Mouse (Mus musculus): ENCODE data around the gene Retsat. TPM values are rescaled to one million over a fixed set of nuclear protein-coding genes. Genes with fewer than 3 reads are reported as not detected.
A peak's percentile ranks its signal among the peaks of the same experiment; 100 is the strongest.

Gene Retsat
- total and polyA plus RNA-seq, 2 experiments: 180 to 340 TPM

- DNase-seq (ENCODE audit: extremely low read depth, low read depth, low spot score): no peak
- Histone ChIP-seq H3K79me2 (ENCODE audit: control insufficient read depth, insufficient read depth, low read length) (no peaks in the 10 kb centered on the region), H3K4me3 (ENCODE audit: insufficient read depth, low read depth, low read length) (no peak overlapping the region), H3K36me3 (ENCODE audit: control insufficient read depth, insufficient read depth, low read length) (no peaks in the 10 kb centered on the region), H3K27me3 (ENCODE audit: control insufficient read depth, insufficient read depth, low read length) (no peaks in the 10 kb centered on the region), H3K9ac (ENCODE audit: low read depth, low read length) (no peak overlapping the region), H3K4me1 (ENCODE audit: control insufficient read depth, insufficient read depth, low read length) (peaks cover 16% of the 10 kb centered on the region), H3K27ac (replicated peaks; ENCODE audit: insufficient read depth, low read depth, low read length) (no peak overlapping the region; the same call in 1 of the 2 replicates)
- 82% methylated on average over 14 of the region's 14 CpGs for WGBS
- TF ChIP-seq POLR2A (IDR thresholded peaks at IDR 0.05; ENCODE audit: extremely low read depth, insufficient read depth, low read length) (no peak), CTCF (IDR thresholded peaks at IDR 0.05; ENCODE audit: low read depth, low read length) (no peak)
Observed at GRCm38 (mm10) chr6:72630961-72631360, 32.7 kb downstream of the Retsat start.

DNA sequence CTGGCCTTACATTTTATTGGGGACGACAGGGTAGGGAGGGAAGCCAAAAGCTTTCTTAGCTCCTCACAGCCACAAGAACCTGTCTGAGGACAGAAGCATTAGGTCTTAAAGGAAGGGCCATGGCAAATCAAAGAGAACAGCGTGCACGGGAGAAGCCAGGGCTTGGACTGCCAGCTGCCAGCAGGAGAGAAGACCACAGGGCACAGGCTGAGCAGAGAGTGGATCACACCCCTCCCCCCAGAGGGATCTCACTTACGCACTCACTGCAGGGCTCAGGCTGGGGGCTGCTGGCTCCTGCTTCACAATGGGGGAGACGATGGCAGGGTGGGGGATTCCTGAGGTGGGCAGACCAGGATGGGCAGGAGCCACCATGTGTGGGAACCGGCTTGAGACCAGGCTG lies 33.4 kb downstream of the Retsat start:
- Histone ChIP-seq H3K27ac (replicated peaks; ENCODE audit: insufficient read depth, low read depth, low read length) (no peak overlapping the region), H3K27me3 (ENCODE audit: control insufficient read depth, insufficient read depth, low read length) (no peaks in the 10 kb centered on the region), H3K36me3 (ENCODE audit: control insufficient read depth, insufficient read depth, low read length) (no peaks in the 10 kb centered on the region), H3K4me3 (ENCODE audit: insufficient read depth, low read depth, low read length) (no peak overlapping the region), H3K79me2 (ENCODE audit: control insufficient read depth, insufficient read depth, low read length) (no peaks in the 10 kb centered on the region), H3K9ac (ENCODE audit: low read depth, low read length) (no peak overlapping the region), H3K4me1 (ENCODE audit: control insufficient read depth, insufficient read depth, low read length) (peaks cover 16% of the 10 kb centered on the region)
- no peak for DNase-seq (ENCODE audit: extremely low read depth, low read depth, low spot score)
- WGBS: 87% methylated on average over 6 of the region's 6 CpGs
- TF ChIP-seq POLR2A (IDR thresholded peaks at IDR 0.05; ENCODE audit: extremely low read depth, insufficient read depth, low read length) (no peak), CTCF (IDR thresholded peaks at IDR 0.05; ENCODE audit: low read depth, low read length) (no peak)

- Histone ChIP-seq H3K36me3 (ENCODE audit: control insufficient read depth, insufficient read depth, low read length) (no peaks in the 10 kb centered on the region), H3K27me3 (ENCODE audit: control insufficient read depth, insufficient read depth, low read length) (no peaks in the 10 kb centered on the region), H3K4me3 (ENCODE audit: insufficient read depth, low read depth, low read length) (no peak overlapping the region), H3K79me2 (ENCODE audit: control insufficient read depth, insufficient read depth, low read length) (no peaks in the 10 kb centered on the region), H3K27ac (replicated peaks; ENCODE audit: insufficient read depth, low read depth, low read length) (no peak overlapping the region), H3K9ac (ENCODE audit: low read depth, low read length) (no peak overlapping the region), H3K4me1 (ENCODE audit: control insufficient read depth, insufficient read depth, low read length) (peaks cover 21% of the 10 kb centered on the region)
- no peak for TF ChIP-seq POLR2A (IDR thresholded peaks at IDR 0.05; ENCODE audit: extremely low read depth, insufficient read depth, low read length)
- no peak for TF ChIP-seq CTCF (IDR thresholded peaks at IDR 0.05; ENCODE audit: low read depth, low read length)
- WGBS: 59% methylated on average over 10 of the region's 10 CpGs
- DNase-seq (ENCODE audit: extremely low read depth, low read depth, low spot score): no peak
Observed at GRCm38 (mm10) chr6:72634311-72634710, 36.0 kb downstream of the Retsat start.

DNA sequence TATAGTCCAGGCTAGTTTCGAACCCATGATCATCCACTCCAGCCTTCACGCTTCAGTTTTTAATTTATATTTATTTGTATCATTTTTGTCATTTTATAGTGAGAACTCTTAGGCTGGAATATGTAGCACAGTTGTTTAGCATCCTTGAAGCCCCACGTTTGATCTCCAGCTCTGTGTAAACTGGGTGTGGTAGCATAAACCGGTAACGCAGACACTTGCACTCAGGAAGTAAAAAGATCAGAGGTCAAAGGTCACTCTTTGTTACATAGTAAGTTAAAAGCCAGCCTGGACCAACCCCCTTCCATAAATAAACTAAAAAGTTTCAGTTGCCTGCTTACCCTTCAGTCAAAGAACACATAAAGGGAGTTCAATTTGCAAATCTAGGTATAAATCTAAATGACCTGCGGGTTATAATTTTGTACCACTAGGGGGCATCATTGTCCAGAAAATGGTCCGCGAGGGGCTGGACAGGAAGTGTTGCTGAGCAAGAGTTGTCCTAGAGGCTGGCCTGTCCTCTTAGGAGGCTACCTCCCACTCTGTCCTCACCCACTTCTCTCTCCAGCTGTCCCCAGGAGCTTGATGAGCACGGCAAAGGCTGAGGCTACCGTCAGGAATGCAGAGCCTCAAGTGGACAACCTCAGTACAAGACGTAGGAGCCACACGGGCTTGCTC lies 37.6 kb downstream of the Retsat start:
- 28% methylated on average over 12 of the region's 12 CpGs for WGBS
- peak overlapping the region; percentile 10; the same call in 1 of the 2 replicates for H3K9ac ChIP-seq (ENCODE audit: low read depth, low read length)
- DNase-seq (ENCODE audit: extremely low read depth, low read depth, low spot score): peak; percentile 68

GRCm38 (mm10) chr6:72636940-72637339 lies 38.7 kb downstream of the Retsat start:
- peak; percentile 56 for DNase-seq (ENCODE audit: extremely low read depth, low read depth, low spot score)
- H3K27ac ChIP-seq (replicated peaks; ENCODE audit: insufficient read depth, low read depth, low read length): no peak overlapping the region
- TF ChIP-seq CTCF (IDR thresholded peaks at IDR 0.05; ENCODE audit: low read depth, low read length) (no peak), POLR2A (IDR thresholded peaks at IDR 0.05; ENCODE audit: extremely low read depth, insufficient read depth, low read length) (no peak)

More for the DNA sequence above, 37.6 kb downstream of the Retsat start:
- Histone ChIP-seq H3K27me3 (ENCODE audit: control insufficient read depth, insufficient read depth, low read length) (no peaks in the 10 kb centered on the region), H3K79me2 (ENCODE audit: control insufficient read depth, insufficient read depth, low read length) (no peaks in the 10 kb centered on the region), H3K27ac (replicated peaks; ENCODE audit: insufficient read depth, low read depth, low read length) (peak overlapping the region; percentile 3; the same call in 1 of the 2 replicates), H3K4me1 (ENCODE audit: control insufficient read depth, insufficient read depth, low read length) (peaks cover 15% of the 10 kb centered on the region), H3K36me3 (ENCODE audit: control insufficient read depth, insufficient read depth, low read length) (no peaks in the 10 kb centered on the region), H3K4me3 (ENCODE audit: insufficient read depth, low read depth, low read length) (no peak overlapping the region; the same call in 1 of the 2 replicates)
- peak; percentile 70 for TF ChIP-seq CTCF (IDR thresholded peaks at IDR 0.05; ENCODE audit: low read depth, low read length)
- no peak for TF ChIP-seq POLR2A (IDR thresholded peaks at IDR 0.05; ENCODE audit: extremely low read depth, insufficient read depth, low read length)

More at GRCm38 (mm10) chr6:72636940-72637339, 38.7 kb downstream of the Retsat start:
- Histone ChIP-seq H3K36me3 (ENCODE audit: control insufficient read depth, insufficient read depth, low read length) (no peaks in the 10 kb centered on the region), H3K4me3 (ENCODE audit: insufficient read depth, low read depth, low read length) (no peak overlapping the region), H3K9ac (ENCODE audit: low read depth, low read length) (no peak overlapping the region), H3K27me3 (ENCODE audit: control insufficient read depth, insufficient read depth, low read length) (no peaks in the 10 kb centered on the region), H3K79me2 (ENCODE audit: control insufficient read depth, insufficient read depth, low read length) (no peaks in the 10 kb centered on the region), H3K4me1 (ENCODE audit: control insufficient read depth, insufficient read depth, low read length) (peaks cover 12% of the 10 kb centered on the region)
- 62% methylated on average over 3 of the region's 3 CpGs for WGBS
